Mouse (Mus musculus) liver, adult 2 months (tissue): ENCODE data around the gene Fabp6.

ENCODE experiments used
- CTCF ChIP-seq: fragments of 200-500 bp; IDR thresholded peaks from 2 replicates; pipeline ENCODE4 v1.5.1; 2011; ENCODE audit warnings: low read depth, low read length, control low read depth
- POLR2A ChIP-seq: fragments of 200-500 bp; IDR thresholded peaks from 2 replicates; pipeline ENCODE4 v1.6.1; 2011; ENCODE audit warnings: low read length, control low read depth; ENCODE audit not compliant: insufficient read depth; ENCODE audit errors: extremely low read depth

- TF ChIP-seq CTCF (no peak), POLR2A (no peak)
Measured at GRCm38 (mm10) chr11:43610662-43611033, 9.3 kb upstream of the Fabp6 start.
